Comparison of ENCODE assay signal across 18 mouse cellular contexts in the genomic region with DNA sequence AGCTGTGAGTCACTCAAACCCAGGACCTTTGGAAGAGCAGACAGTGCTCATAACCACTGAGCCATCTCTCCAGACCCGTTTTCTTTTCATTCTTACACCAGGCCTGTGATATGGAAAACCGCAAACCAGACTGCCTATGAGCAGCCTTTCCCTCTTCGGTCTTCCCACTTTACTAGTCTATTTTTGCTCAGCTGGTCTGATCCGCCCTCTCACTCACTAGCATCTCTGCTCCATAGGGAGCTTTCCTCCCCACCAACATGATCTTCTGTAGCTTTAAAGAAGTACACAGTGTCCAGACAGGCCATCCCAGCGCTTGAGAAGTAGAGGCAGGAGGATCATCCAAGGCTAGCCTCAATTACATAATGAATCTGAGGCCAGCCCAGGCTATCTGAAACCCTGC. TPM values are rescaled to one million over a fixed set of nuclear protein-coding genes. Genes with fewer than 3 reads are reported as not detected.
DNase-seq lines count a peak whose midpoint lies in the region; ATAC-seq and TF ChIP-seq lines count a peak whose summit lies in the region.
"Had no signal": no experiment of that assay in that cellular context is flagged by ENCODE, and none has a peak within 500 bp of the region (broad histone marks: within the 10 kb centered on the region; RNA-seq: fewer than 3 reads in every experiment).

No protein-coding gene starts in this region.

- no peaks in the 10 kb centered on the region for H3K36me3 ChIP-seq in kidney, postnatal 0 days (ENCODE audit: insufficient read depth, low read length)
- no peaks in the 10 kb centered on the region for H3K36me3 ChIP-seq in E14TG2a.4 (ENCODE audit: insufficient read depth, low read length)
- no peaks in the 10 kb centered on the region for H3K36me3 ChIP-seq in embryonic facial prominence, embryonic 14.5 days (ENCODE audit: control insufficient read depth, insufficient read depth, low read length)
- no peaks in the 10 kb centered on the region; the same call in 1 of the 2 replicates for H3K36me3 ChIP-seq in small intestine, adult 2 months (ENCODE audit: control insufficient read depth, insufficient read depth, low read length)
- H3K36me3 ChIP-seq: heart, embryonic 15.5 days; hindbrain, embryonic 10.5 days; midbrain, embryonic 10.5 days; neural tube, embryonic 15.5 days had no signal

- no peak overlapping the region for H3K4me3 ChIP-seq in kidney, postnatal 0 days (replicated peaks; ENCODE audit: low read depth, low read length)
- H3K4me3 ChIP-seq in E14TG2a.4 (replicated peaks; ENCODE audit: low read length) = peak overlapping the region; percentile 68; the same call in 1 of the 2 replicates
- H3K4me3 ChIP-seq in embryonic facial prominence, embryonic 14.5 days (ENCODE audit: low read depth, low read length) = no peak overlapping the region
- no peak overlapping the region for H3K4me3 ChIP-seq in small intestine, adult 2 months (ENCODE audit: low read depth, low read length)
- no peak overlapping the region for H3K4me3 ChIP-seq in left cerebral cortex, adult 2 months

- DNase-seq in kidney, postnatal 0 days (ENCODE audit: low spot score) = no peak
- no peak for DNase-seq in kidney, adult 8-10 months
- no peak for DNase-seq in embryonic facial prominence, embryonic 14.5 days (ENCODE audit: low spot score)
- DNase-seq in cerebellum, adult 9-10 months = no peak
- DNase-seq in left cerebral cortex, adult 2 months (ENCODE audit: extremely low spot score in 1 of 2, low spot score in 2 of 2) = no peak
- DNase-seq: cerebellum, adult 11 months; heart, adult 18-20 months; kidney, adult 18-20 months; retina, postnatal 1 day had no signal

- H3K9me3 ChIP-seq in kidney, postnatal 0 days (replicated peaks; ENCODE audit: low read length) = no peaks in the 10 kb centered on the region
- no peaks in the 10 kb centered on the region for H3K9me3 ChIP-seq in E14TG2a.4 (ENCODE audit: low read length)
- H3K9me3 ChIP-seq in embryonic facial prominence, embryonic 14.5 days (ENCODE audit: control insufficient read depth, low read length) = no peaks in the 10 kb centered on the region
- H3K9me3 ChIP-seq: heart, embryonic 15.5 days; hindbrain, embryonic 10.5 days; midbrain, embryonic 10.5 days; neural tube, embryonic 15.5 days had no signal

- no peaks in the 10 kb centered on the region for H3K27me3 ChIP-seq in kidney, postnatal 0 days (ENCODE audit: insufficient read depth, low read length)
- H3K27me3 ChIP-seq in E14TG2a.4 (ENCODE audit: insufficient read depth, low read length) = peaks cover 69% of the 10 kb centered on the region
- no peaks in the 10 kb centered on the region for H3K27me3 ChIP-seq in embryonic facial prominence, embryonic 14.5 days (replicated peaks; ENCODE audit: control insufficient read depth, insufficient read depth, low read length)
- no peaks in the 10 kb centered on the region for H3K27me3 ChIP-seq in small intestine, adult 2 months (ENCODE audit: control insufficient read depth, insufficient read depth, low read length)

- WGBS in kidney, postnatal 0 days = 77% methylated on average over 5 of the region's 5 CpGs
- 78% methylated on average over 5 of the region's 5 CpGs for WGBS in embryonic facial prominence, embryonic 14.5 days
- 34% methylated on average over 5 of the region's 5 CpGs for WGBS in small intestine, adult 2 months

- H3K4me1 ChIP-seq in kidney, postnatal 0 days (replicated peaks; ENCODE audit: insufficient read depth, low read length) = peaks cover 4% of the 10 kb centered on the region; the same call in 1 of the 2 replicates
- H3K4me1 ChIP-seq in E14TG2a.4 (replicated peaks; ENCODE audit: low read depth, low read length) = peaks cover 57% of the 10 kb centered on the region
- peaks cover 7% of the 10 kb centered on the region; the same call in 1 of the 2 replicates for H3K4me1 ChIP-seq in embryonic facial prominence, embryonic 14.5 days (ENCODE audit: control insufficient read depth, insufficient read depth, low read length)
- peaks cover 35% of the 10 kb centered on the region for H3K4me1 ChIP-seq in small intestine, adult 2 months (ENCODE audit: control insufficient read depth, insufficient read depth, insufficient read length, low read length)

- ATAC-seq in kidney, postnatal 0 days (replicated peaks; ENCODE audit: low FRiP score, low read depth) = no peak
- ATAC-seq in embryonic facial prominence, embryonic 14.5 days (ENCODE audit: low read depth) = no peak
- ATAC-seq: forebrain, embryonic 16.5 days had no signal

- no peak for TF ChIP-seq CTCF in kidney, postnatal 0 days (IDR thresholded peaks at IDR 0.05; ENCODE audit: low read depth)
- no peak for TF ChIP-seq CTCF in E14TG2a.4 (conservative IDR thresholded peaks at IDR 0.05; ENCODE audit: low read length)
- no peak for TF ChIP-seq CTCF in small intestine, adult 2 months (IDR thresholded peaks at IDR 0.05; ENCODE audit: extremely low read depth, insufficient read length, insufficient replicate concordance, low read depth, low read length)
- no peak for TF ChIP-seq CTCF in left cerebral cortex, adult 2 months (IDR thresholded peaks at IDR 0.05)

- H3K27ac ChIP-seq in kidney, postnatal 0 days = peak overlapping the region; percentile 52; the same call in 1 of the 2 replicates
- peak overlapping the region; percentile 52 for H3K27ac ChIP-seq in embryonic facial prominence, embryonic 14.5 days (replicated peaks; ENCODE audit: low read depth, low read length)
- peak overlapping the region; percentile 62 for H3K27ac ChIP-seq in small intestine, adult 2 months (ENCODE audit: insufficient read depth, low read depth, low read length)
- no peak overlapping the region for H3K27ac ChIP-seq in left cerebral cortex, adult 2 months
- H3K27ac ChIP-seq: layer of hippocampus, adult 2 months; neural tube, embryonic 15.5 days had no signal

- no peak overlapping the region for H3K9ac ChIP-seq in kidney, postnatal 0 days (ENCODE audit: low read depth, low read length)
- no peak overlapping the region for H3K9ac ChIP-seq in embryonic facial prominence, embryonic 14.5 days (ENCODE audit: low read depth, low read length)

- intact Hi-C loops in left cerebral cortex, adult 2 months (cut with DNase I) = no loop called here

- TF ChIP-seq POLR2A in small intestine, adult 2 months (IDR thresholded peaks at IDR 0.05; ENCODE audit: low read depth, low read length) = no peak

- H3K4me2 ChIP-seq in kidney, postnatal 0 days (ENCODE audit: low read length) = peak overlapping the region; percentile 57; the same call in 1 of the 2 replicates
- H3K4me2 ChIP-seq in embryonic facial prominence, embryonic 14.5 days (ENCODE audit: low read depth, low read length) = peak overlapping the region; percentile 45; the same call in 1 of the 2 replicates

RNA-seq across cellular contexts. Expression of gene Supt4a, which starts 28.4 kb away (rescaled TPM):
- polyA plus RNA-seq in kidney, postnatal 0 days (2015; fragmentation: Nextera tagmentation; extraction: Ambion mirVana) = 165 and 171 TPM in 2 replicates
- polyA plus RNA-seq in embryonic facial prominence, embryonic 14.5 days (2014; fragmentation: Nextera tagmentation; extraction: Ambion mirVana) = 146 and 153 TPM in 2 replicates
- polyA plus RNA-seq in small intestine, adult 2 months (2012; rRNA removed) = 21.5 and 43.3 TPM in 2 replicates
- 10 to 100 TPM; 66.3 to 82.3 TPM for total RNA-seq in left cerebral cortex, adult 2 months (2021)

RNA-seq across cellular contexts. Expression of gene Rnf43, which starts 46.5 kb away (rescaled TPM):
- 5.5 and 6.2 TPM in 2 replicates for polyA plus RNA-seq in kidney, postnatal 0 days (2015; fragmentation: Nextera tagmentation; extraction: Ambion mirVana)
- 5.3 and 6.2 TPM in 2 replicates for polyA plus RNA-seq in embryonic facial prominence, embryonic 14.5 days (2014; fragmentation: Nextera tagmentation; extraction: Ambion mirVana)
- 16.3 and 19.6 TPM in 2 replicates for polyA plus RNA-seq in small intestine, adult 2 months (2012; rRNA removed)
- 1 to 10 TPM; 1.7 to 2.8 TPM for total RNA-seq in left cerebral cortex, adult 2 months (2021)

RNA-seq across cellular contexts. Expression of gene Tspoap1, which starts 51.4 kb away (rescaled TPM):
- polyA plus RNA-seq in kidney, postnatal 0 days (2015; fragmentation: Nextera tagmentation; extraction: Ambion mirVana) = 1.9 and 2.5 TPM in 2 replicates
- polyA plus RNA-seq in embryonic facial prominence, embryonic 14.5 days (2014; fragmentation: Nextera tagmentation; extraction: Ambion mirVana) = 1.9 and 2.2 TPM in 2 replicates
- polyA plus RNA-seq in small intestine, adult 2 months (2012; rRNA removed) = 0.89 and 1.3 TPM in 2 replicates
- 100 to 1,000 TPM; 190 to 202 TPM for total RNA-seq in left cerebral cortex, adult 2 months (2021)
- total RNA-seq: gastrocnemius, adult 8-10 months had no signal
